Mouse (Mus musculus) embryonic fibroblast, embryonic 13.5 days (primary cell): ENCODE results near the gene Gm20388.

Source experiments
- CTCF ChIP-seq: IDR thresholded peaks from 2 replicates; pipeline ENCODE4 v1.5.1; 2011; ENCODE audit warnings: mild to moderate bottlenecking, control low read depth, low read length, moderate library complexity, borderline replicate concordance; ENCODE audit not compliant: insufficient read depth
- POLR2A ChIP-seq: IDR thresholded peaks from 2 replicates; pipeline ENCODE4 v1.6.1; 2011; ENCODE audit warnings: low read depth, mild to moderate bottlenecking, control low read depth, low read length, moderate library complexity

- TF ChIP-seq CTCF (no peak), POLR2A (no peak)
Observed at GRCm38 (mm10) chr8:120424829-120425198, 514.2 kb downstream of the Gm20388 start.
